Mouse (Mus musculus): Measurements from ENCODE around the gene Pnma1. TPM values are rescaled to one million over a fixed set of nuclear protein-coding genes. Genes with fewer than 3 reads are reported as not detected.

Gene Pnma1
- total and polyA plus RNA-seq, 2 experiments from 2014 or later: 0.31 TPM; not detected in 1

- Histone ChIP-seq H3K27ac (ENCODE audit: low read depth) (peak overlapping the region; percentile 86), H3K4me2 (ENCODE audit: low read depth, low read length) (0 out of 2 replicates have a peak overlapping the region, but pooled peaks have one; percentile 63), H3K27me3 (ENCODE audit: control insufficient read depth, insufficient read depth, low read length) (no peaks in the 10 kb centered on the region), H3K9me3 (replicated peaks; ENCODE audit: control insufficient read depth, low read length) (no peaks in the 10 kb centered on the region), H3K9ac (replicated peaks; ENCODE audit: low read depth, low read length) (no peak overlapping the region), H3K4me1 (ENCODE audit: control insufficient read depth, insufficient read depth) (peaks cover 52% of the 10 kb centered on the region), H3K36me3 (replicated peaks; ENCODE audit: control insufficient read depth, insufficient read depth, low read length) (peaks cover 35% of the 10 kb centered on the region), H3K4me3 (ENCODE audit: low read depth, low read length) (no peak overlapping the region)
- 48% methylated on average over 8 of the region's 9 CpGs for WGBS
- DNase-seq (ENCODE audit: low spot score): no peak
- TF ChIP-seq CTCF (IDR thresholded peaks at IDR 0.05; ENCODE audit: low read depth) (no peak), EP300 (IDR thresholded peaks at IDR 0.05; ENCODE audit: low read depth) (no peak)
- ATAC-seq (ENCODE audit: insufficient read depth, low read depth): no peak
These were observed 26.0 kb upstream of the Pnma1 start for GRCm38 (mm10) chr12:84174190-84174811.

- H3K36me3 ChIP-seq (replicated peaks; ENCODE audit: control insufficient read depth, insufficient read depth, low read length): peaks cover 39% of the 10 kb centered on the region
- H3K9ac ChIP-seq (replicated peaks; ENCODE audit: low read depth, low read length): no peak overlapping the region
- TF ChIP-seq CTCF (IDR thresholded peaks at IDR 0.05; ENCODE audit: low read depth) (no peak), EP300 (IDR thresholded peaks at IDR 0.05; ENCODE audit: low read depth) (no peak)
- no peaks in the 10 kb centered on the region for H3K9me3 ChIP-seq (replicated peaks; ENCODE audit: control insufficient read depth, low read length)
- no peak overlapping the region for H3K4me3 ChIP-seq (ENCODE audit: low read depth, low read length)
- DNase-seq (ENCODE audit: low spot score) (no peak), ATAC-seq (ENCODE audit: insufficient read depth, low read depth) (no peak)
- H3K27ac ChIP-seq (ENCODE audit: low read depth): no peak overlapping the region
- peaks cover 43% of the 10 kb centered on the region for H3K4me1 ChIP-seq (ENCODE audit: control insufficient read depth, insufficient read depth)
- no peak overlapping the region for H3K4me2 ChIP-seq (ENCODE audit: low read depth, low read length)
- WGBS: 88% methylated on average over 13 of the region's 13 CpGs
- H3K27me3 ChIP-seq (ENCODE audit: control insufficient read depth, insufficient read depth, low read length): no peaks in the 10 kb centered on the region
These were observed 25.1 kb upstream of the Pnma1 start for GRCm38 (mm10) chr12:84173309-84173915.

- no peaks in the 10 kb centered on the region for H3K27me3 ChIP-seq (ENCODE audit: control insufficient read depth, insufficient read depth, low read length)
- peaks cover 38% of the 10 kb centered on the region for H3K4me1 ChIP-seq (ENCODE audit: control insufficient read depth, insufficient read depth)
- no peak overlapping the region for H3K4me2 ChIP-seq (ENCODE audit: low read depth, low read length)
- H3K36me3 ChIP-seq (replicated peaks; ENCODE audit: control insufficient read depth, insufficient read depth, low read length): peaks cover 39% of the 10 kb centered on the region
- H3K9ac ChIP-seq (replicated peaks; ENCODE audit: low read depth, low read length): no peak overlapping the region
- no peak for ATAC-seq (ENCODE audit: insufficient read depth, low read depth)
- H3K9me3 ChIP-seq (replicated peaks; ENCODE audit: control insufficient read depth, low read length): no peaks in the 10 kb centered on the region
- no peak overlapping the region for H3K27ac ChIP-seq (ENCODE audit: low read depth)
- TF ChIP-seq CTCF (IDR thresholded peaks at IDR 0.05; ENCODE audit: low read depth): no peak
- TF ChIP-seq EP300 (IDR thresholded peaks at IDR 0.05; ENCODE audit: low read depth): no peak
- WGBS: 92% methylated on average over 17 of the region's 17 CpGs
- no peak overlapping the region for H3K4me3 ChIP-seq (ENCODE audit: low read depth, low read length)
- DNase-seq (ENCODE audit: low spot score): no peak
These were observed 24.6 kb upstream of the Pnma1 start for GRCm38 (mm10) chr12:84172862-84173261.

GRCm38 (mm10) chr12:84172216-84172615 lies 23.9 kb upstream of the Pnma1 start:
- ATAC-seq (ENCODE audit: insufficient read depth, low read depth) (no peak), DNase-seq (ENCODE audit: low spot score) (no peak)
- Histone ChIP-seq H3K4me3 (ENCODE audit: low read depth, low read length) (no peak overlapping the region), H3K36me3 (replicated peaks; ENCODE audit: control insufficient read depth, insufficient read depth, low read length) (peaks cover 39% of the 10 kb centered on the region), H3K4me1 (ENCODE audit: control insufficient read depth, insufficient read depth) (peaks cover 31% of the 10 kb centered on the region), H3K9ac (replicated peaks; ENCODE audit: low read depth, low read length) (no peak overlapping the region), H3K27ac (ENCODE audit: low read depth) (no peak overlapping the region), H3K4me2 (ENCODE audit: low read depth, low read length) (no peak overlapping the region), H3K27me3 (ENCODE audit: control insufficient read depth, insufficient read depth, low read length) (no peaks in the 10 kb centered on the region), H3K9me3 (replicated peaks; ENCODE audit: control insufficient read depth, low read length) (no peaks in the 10 kb centered on the region)
- TF ChIP-seq CTCF (IDR thresholded peaks at IDR 0.05; ENCODE audit: low read depth): no peak
- no peak for TF ChIP-seq EP300 (IDR thresholded peaks at IDR 0.05; ENCODE audit: low read depth)
- 93% methylated on average over 3 of the region's 3 CpGs for WGBS

GRCm38 (mm10) chr12:84170610-84171009 lies 22.3 kb upstream of the Pnma1 start:
- H3K9me3 ChIP-seq (replicated peaks; ENCODE audit: control insufficient read depth, low read length): no peaks in the 10 kb centered on the region
- no peak overlapping the region for H3K4me3 ChIP-seq (ENCODE audit: low read depth, low read length)
- H3K36me3 ChIP-seq (replicated peaks; ENCODE audit: control insufficient read depth, insufficient read depth, low read length): peaks cover 43% of the 10 kb centered on the region
- 73% methylated on average over 10 of the region's 10 CpGs for WGBS
- no peak overlapping the region for H3K4me2 ChIP-seq (ENCODE audit: low read depth, low read length)
- no peak overlapping the region for H3K9ac ChIP-seq (replicated peaks; ENCODE audit: low read depth, low read length)
- H3K27ac ChIP-seq (ENCODE audit: low read depth): no peak overlapping the region
- peaks cover 20% of the 10 kb centered on the region for H3K4me1 ChIP-seq (ENCODE audit: control insufficient read depth, insufficient read depth)
- ATAC-seq (ENCODE audit: insufficient read depth, low read depth) (no peak), DNase-seq (ENCODE audit: low spot score) (no peak)
- no peaks in the 10 kb centered on the region for H3K27me3 ChIP-seq (ENCODE audit: control insufficient read depth, insufficient read depth, low read length)
- TF ChIP-seq EP300 (IDR thresholded peaks at IDR 0.05; ENCODE audit: low read depth): no peak
- TF ChIP-seq CTCF (IDR thresholded peaks at IDR 0.05; ENCODE audit: low read depth): no peak
